Mouse (Mus musculus) hindbrain, embryonic 16.5 days (tissue): ENCODE measurements around the gene Lamp1. TPM values are rescaled to one million over a fixed set of nuclear protein-coding genes. Genes with fewer than 3 reads are reported as not detected.

Experiments
- ATAC-seq: fragments of 200-750 bp; cut with Nextera tagmentation; 2 replicates; pipeline ENCODE4 v1.8.0; 2017; ENCODE audit warnings: moderate TSS enrichment, moderate library complexity
- H3K27ac ChIP-seq: fragments of 300-500 bp; sonication (generic); 2 replicates; pipeline ENCODE4 v1.5.1; 2014; ENCODE audit warnings: low read depth, mild to moderate bottlenecking, control low read depth, low read length, moderate library complexity
- H3K27me3 ChIP-seq: fragments of 300-500 bp; sonication (generic); replicated peaks from 2 replicates; pipeline ENCODE4 v1.6.1; 2014; ENCODE audit warnings: low read length; ENCODE audit not compliant: control insufficient read depth, insufficient read depth
- H3K36me3 ChIP-seq: fragments of 300-500 bp; sonication (generic); 2 replicates; pipeline ENCODE4 v1.6.1; 2014; ENCODE audit warnings: mild to moderate bottlenecking, low read length, moderate library complexity, mixed read lengths; ENCODE audit not compliant: control insufficient read depth, insufficient read depth
- H3K4me1 ChIP-seq: fragments of 300-500 bp; sonication (generic); 2 replicates; pipeline ENCODE4 v1.6.1; 2014; ENCODE audit warnings: low read depth, low read length; ENCODE audit not compliant: control insufficient read depth, insufficient read depth
- H3K4me2 ChIP-seq: fragments of 300-500 bp; sonication (generic); 2 replicates; pipeline ENCODE4 v1.6.1; 2014; ENCODE audit warnings: mild to moderate bottlenecking, low read length, control low read depth, moderate library complexity
- H3K4me3 ChIP-seq: fragments of 300-500 bp; sonication (generic); 2 replicates; pipeline ENCODE4 v1.5.1; 2014; ENCODE audit warnings: mild to moderate bottlenecking, low read length, control low read depth, moderate library complexity
- H3K9ac ChIP-seq: fragments of 300-500 bp; sonication (generic); 2 replicates; pipeline ENCODE4 v1.6.1; 2014; ENCODE audit warnings: low read depth, mild to moderate bottlenecking, control low read depth, low read length, moderate library complexity
- H3K9me3 ChIP-seq: fragments of 300-500 bp; sonication (generic); 2 replicates; pipeline ENCODE4 v1.6.1; 2014; ENCODE audit warnings: mild to moderate bottlenecking, low read length, moderate library complexity; ENCODE audit not compliant: control insufficient read depth
- WGBS: fragments of 180-500 bp; shearing (Covaris S2); extraction: QIAGEN DNeasy Blood & Tissue Kit; methylation state at CpG from one replicate; pipeline ENCODE4 v1.1.7; 2014; 5-methylcytosine and 5-hydroxymethylcytosine counted together
- polyA plus RNA-seq: library from polyadenylated mRNA; unstranded; fragments of >200 nt; fragmentation: Nextera tagmentation; extraction: Ambion mirVana; gene quantifications from 2 replicates; pipeline ENCODE4 v1.2.1, GENCODE M21; 2015

The Lamp1 gene
- polyA plus RNA-seq, 1 experiment from 2014 or later, result 318 TPM

DNA sequence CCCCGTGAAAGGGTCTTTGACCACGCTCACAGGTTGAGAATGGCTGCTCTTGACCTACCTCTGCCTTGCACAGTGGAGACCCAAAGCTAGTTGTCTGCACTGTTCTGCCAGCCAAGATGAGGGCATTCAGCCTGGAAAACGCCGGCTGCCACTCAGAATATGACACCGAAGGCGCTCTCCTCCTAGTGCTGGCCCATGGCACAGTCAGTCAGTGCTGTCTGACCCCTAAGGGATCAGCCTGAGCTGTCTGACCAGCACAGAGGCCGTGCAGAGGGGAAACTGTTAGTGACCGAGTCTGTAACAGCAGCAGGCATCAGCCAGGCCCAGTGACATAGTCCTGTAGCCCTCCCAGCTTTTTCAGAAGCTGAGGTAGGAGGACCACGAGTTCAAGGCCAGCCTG is 28.3 kb downstream of the Lamp1 start:
- no peak for ATAC-seq
- Histone ChIP-seq H3K4me3 (no peak overlapping the region), H3K36me3 (no peaks in the 10 kb centered on the region), H3K4me2 (no peak overlapping the region), H3K9me3 (no peaks in the 10 kb centered on the region), H3K27ac (no peak overlapping the region), H3K4me1 (no peaks in the 10 kb centered on the region), H3K9ac (no peak overlapping the region), H3K27me3 (no peaks in the 10 kb centered on the region)
- 83% methylated on average over 9 of the region's 9 CpGs for WGBS

DNA sequence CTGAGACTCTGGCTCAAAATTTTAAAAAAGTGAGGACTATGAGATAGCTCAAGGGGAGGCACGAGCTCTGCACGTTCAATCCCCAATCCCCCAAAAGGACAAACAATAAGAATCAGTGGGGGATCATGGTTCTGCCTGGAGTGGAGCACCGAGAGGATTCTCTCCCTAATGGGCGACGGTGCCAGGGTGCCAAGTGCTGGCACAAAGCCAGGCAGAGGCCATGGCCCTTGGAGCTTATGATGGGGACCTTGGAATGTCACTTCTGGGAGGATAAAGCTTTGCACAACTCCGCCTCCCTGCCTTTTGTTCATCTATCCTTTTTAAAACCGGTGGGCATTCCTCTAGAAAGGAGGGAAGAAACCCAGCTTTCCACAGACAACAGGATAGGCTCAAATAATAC is 28.7 kb downstream of the Lamp1 start:
- no peaks in the 10 kb centered on the region for H3K27me3 ChIP-seq
- H3K27ac ChIP-seq, result no peak overlapping the region
- H3K36me3 ChIP-seq, result no peaks in the 10 kb centered on the region
- H3K4me2 ChIP-seq, result no peak overlapping the region
- ATAC-seq, result no peak
- no peaks in the 10 kb centered on the region for H3K9me3 ChIP-seq
- H3K4me3 ChIP-seq, result no peak overlapping the region
- WGBS, result 58% methylated on average over 7 of the region's 7 CpGs
- no peak overlapping the region for H3K9ac ChIP-seq
- H3K4me1 ChIP-seq, result no peaks in the 10 kb centered on the region

DNA sequence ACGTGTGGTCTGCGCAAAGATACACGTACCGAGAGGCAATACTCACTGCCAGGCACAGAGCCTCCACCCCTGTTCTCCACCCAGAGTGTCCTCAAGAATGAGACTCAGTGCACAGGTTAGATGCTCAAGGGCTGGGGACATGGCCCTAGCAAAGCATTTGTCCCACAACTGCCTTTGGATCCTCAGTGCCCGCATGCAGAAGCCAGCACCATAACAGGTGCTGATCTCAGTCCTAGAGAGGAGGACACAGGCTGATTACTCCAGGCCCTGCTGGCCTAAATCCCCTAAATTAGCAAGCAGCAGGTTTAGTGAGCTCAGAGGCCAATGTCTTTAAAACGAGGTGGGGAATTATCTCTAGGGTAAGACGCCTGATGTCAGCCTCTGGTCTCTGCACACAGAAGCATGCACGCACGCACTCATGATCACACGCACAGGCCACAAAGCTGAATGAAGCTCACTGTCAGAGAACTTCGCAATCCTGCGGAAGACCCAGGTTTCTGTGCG is 29.1 kb downstream of the Lamp1 start:
- WGBS, result 90% methylated on average over 13 of the region's 13 CpGs

DNA sequence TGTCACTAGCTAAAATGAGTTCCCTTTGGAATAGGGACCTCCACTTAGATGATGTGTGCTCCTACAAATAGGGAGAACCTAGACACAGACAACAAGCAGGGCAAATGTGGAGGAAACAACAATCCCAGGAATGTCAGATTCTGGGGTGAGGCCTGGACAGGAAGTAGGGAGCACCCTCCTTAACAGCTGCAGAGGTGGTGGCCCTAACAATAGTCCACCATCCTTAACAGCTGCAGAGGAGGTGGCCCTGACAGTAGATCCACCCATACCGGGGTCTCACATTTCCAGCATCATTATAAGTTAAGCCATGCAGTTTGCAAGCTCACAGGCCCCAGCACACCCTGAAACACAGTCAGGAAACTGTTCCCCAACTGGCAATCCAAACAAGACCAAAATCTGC is 29.9 kb downstream of the Lamp1 start:
- ATAC-seq, result no peak

More for the DNA sequence above, 29.1 kb downstream of the Lamp1 start:
- Histone ChIP-seq H3K9ac (no peak overlapping the region), H3K27me3 (no peaks in the 10 kb centered on the region), H3K9me3 (no peaks in the 10 kb centered on the region), H3K27ac (no peak overlapping the region), H3K36me3 (no peaks in the 10 kb centered on the region), H3K4me3 (no peak overlapping the region), H3K4me2 (no peak overlapping the region), H3K4me1 (no peaks in the 10 kb centered on the region)
- ATAC-seq, result no peak

DNA sequence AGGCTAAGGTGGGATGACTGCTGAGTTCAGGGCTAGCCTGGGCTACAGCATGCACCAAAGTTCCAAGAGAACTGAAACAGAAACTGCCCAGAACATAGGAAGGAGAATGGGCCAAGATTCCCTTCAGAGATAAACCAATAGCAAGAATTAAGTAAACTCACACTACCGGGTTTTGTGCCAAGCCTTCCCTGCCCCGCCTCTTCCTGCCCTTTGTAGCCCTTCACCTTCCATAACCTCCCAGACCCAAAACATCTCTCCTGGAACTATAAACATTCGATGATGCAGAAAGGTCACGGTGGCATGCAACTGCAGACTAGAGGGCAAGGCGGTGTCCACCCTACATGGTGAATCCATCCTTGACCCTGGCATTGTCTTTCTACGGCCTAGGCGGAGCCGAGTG is 31.3 kb downstream of the Lamp1 start:
- no peaks in the 10 kb centered on the region for H3K4me1 ChIP-seq
- no peaks in the 10 kb centered on the region for H3K27me3 ChIP-seq
- H3K9me3 ChIP-seq, result no peaks in the 10 kb centered on the region
- H3K9ac ChIP-seq, result no peak overlapping the region
- H3K27ac ChIP-seq, result no peak overlapping the region
- no peak overlapping the region for H3K4me2 ChIP-seq
- no peak overlapping the region for H3K4me3 ChIP-seq
- 88% methylated on average over 8 of the region's 8 CpGs for WGBS
- ATAC-seq, result no peak
- H3K36me3 ChIP-seq, result no peaks in the 10 kb centered on the region

More for the DNA sequence above, 29.9 kb downstream of the Lamp1 start:
- H3K9me3 ChIP-seq, result no peaks in the 10 kb centered on the region
- WGBS, result 86% methylated on average over 1 of the region's 1 CpGs
- H3K4me2 ChIP-seq, result no peak overlapping the region
- no peak overlapping the region for H3K27ac ChIP-seq
- H3K4me1 ChIP-seq, result no peaks in the 10 kb centered on the region
- no peak overlapping the region for H3K9ac ChIP-seq
- H3K27me3 ChIP-seq, result no peaks in the 10 kb centered on the region
- no peaks in the 10 kb centered on the region for H3K36me3 ChIP-seq
- no peak overlapping the region for H3K4me3 ChIP-seq

DNA sequence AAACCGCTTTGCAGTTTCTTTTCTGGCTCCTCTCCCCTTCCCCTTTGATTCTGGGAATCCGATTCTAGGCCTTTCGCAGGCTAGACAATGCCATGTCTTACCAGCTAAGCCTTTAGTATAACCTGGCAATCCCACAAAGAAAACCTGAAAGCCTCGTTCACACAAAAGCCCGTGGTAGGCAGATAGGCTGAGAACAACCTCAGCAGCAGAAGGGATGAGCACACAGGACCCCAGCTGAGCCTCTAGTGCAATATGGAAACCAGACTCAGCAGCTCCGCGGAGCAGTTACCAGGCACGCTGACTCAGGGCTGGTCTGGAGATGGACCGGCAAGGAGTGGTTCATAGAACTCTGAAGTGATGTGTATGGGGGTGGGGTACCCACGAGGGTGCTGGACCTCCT is 35.9 kb downstream of the Lamp1 start:
- Histone ChIP-seq H3K27me3 (no peaks in the 10 kb centered on the region), H3K36me3 (no peaks in the 10 kb centered on the region), H3K9ac (no peak overlapping the region; the same call in 1 of the 2 replicates), H3K27ac (peak overlapping the region; percentile 44; the same call in 1 of the 2 replicates), H3K4me3 (no peak overlapping the region), H3K4me2 (no peak overlapping the region), H3K9me3 (no peaks in the 10 kb centered on the region), H3K4me1 (peaks cover 2% of the 10 kb centered on the region; the same call in 1 of the 2 replicates)
- 0 out of 2 replicates have a peak, but pooled peaks have one; percentile 27 for ATAC-seq
- WGBS, result 33% methylated on average over 10 of the region's 10 CpGs

DNA sequence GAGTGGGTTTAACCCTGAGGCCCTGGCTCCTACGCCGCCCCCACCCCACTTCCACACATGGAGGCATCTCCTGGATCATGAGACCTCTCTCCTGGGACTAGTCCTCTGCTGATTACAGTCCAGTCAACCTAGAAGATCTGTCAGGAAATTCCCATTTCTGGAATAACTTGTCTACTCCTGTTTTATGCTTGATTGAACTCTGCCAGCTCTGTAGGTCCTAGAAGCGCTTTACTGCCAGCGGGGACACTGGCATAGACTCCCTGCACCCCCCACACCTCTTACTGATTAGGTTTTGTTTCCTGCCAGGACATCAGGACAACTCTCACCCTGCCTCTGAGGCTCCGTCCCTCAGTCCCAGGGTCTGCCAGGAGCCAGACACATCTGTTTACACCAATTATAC is 38.5 kb downstream of the Lamp1 start:
- H3K27me3 ChIP-seq, result peaks cover 7% of the 10 kb centered on the region
- 88% methylated on average over 5 of the region's 5 CpGs for WGBS
- no peak overlapping the region for H3K4me2 ChIP-seq
- no peak for ATAC-seq
- no peaks in the 10 kb centered on the region for H3K9me3 ChIP-seq
- no peak overlapping the region for H3K4me3 ChIP-seq
- no peak overlapping the region for H3K27ac ChIP-seq
- peaks cover 10% of the 10 kb centered on the region for H3K4me1 ChIP-seq
- no peaks in the 10 kb centered on the region for H3K36me3 ChIP-seq
- no peak overlapping the region for H3K9ac ChIP-seq

DNA sequence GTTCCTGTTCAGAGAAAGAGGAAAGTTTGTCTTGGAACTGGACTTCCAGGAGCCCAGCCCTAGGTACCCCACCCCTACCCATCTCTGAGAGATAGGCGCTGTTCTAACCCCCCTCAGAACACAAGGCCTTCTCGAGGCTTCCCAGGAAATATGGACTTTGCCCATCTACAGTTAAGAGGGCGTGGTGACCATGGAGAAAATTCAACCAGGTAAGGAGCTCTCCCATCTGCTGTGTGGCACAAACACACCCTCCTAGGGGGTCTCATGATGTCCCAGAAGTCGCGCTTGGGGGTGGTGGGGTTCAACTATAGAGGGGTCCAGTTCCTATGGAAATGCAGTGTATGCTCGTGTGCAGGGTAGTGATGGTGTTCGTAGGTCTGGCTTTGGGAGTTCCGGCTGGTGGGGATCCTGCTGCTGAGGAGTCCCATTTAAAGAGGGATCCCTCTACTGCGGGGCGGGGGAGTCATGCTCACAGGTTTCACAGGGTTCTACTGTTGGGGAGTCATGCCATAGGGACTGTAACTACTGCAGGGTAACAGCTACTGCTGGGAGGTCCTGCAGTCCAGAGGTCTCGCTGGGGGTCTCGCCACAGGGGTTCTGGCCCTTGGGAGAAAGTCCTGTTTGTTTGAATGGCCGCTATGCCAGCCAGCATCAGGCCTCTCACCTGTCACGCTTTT is 40.6 kb downstream of the Lamp1 start:
- no peaks in the 10 kb centered on the region for H3K36me3 ChIP-seq
- peaks cover 16% of the 10 kb centered on the region for H3K27me3 ChIP-seq
- H3K9me3 ChIP-seq, result no peaks in the 10 kb centered on the region
- ATAC-seq, result no peak
- H3K27ac ChIP-seq, result no peak overlapping the region
- peak overlapping the region; percentile 68 for H3K4me2 ChIP-seq
- H3K4me1 ChIP-seq, result peaks cover 10% of the 10 kb centered on the region
- WGBS, result 26% methylated on average over 14 of the region's 14 CpGs
- no peak overlapping the region; the same call in 1 of the 2 replicates for H3K9ac ChIP-seq
- H3K4me3 ChIP-seq, result peak overlapping the region; percentile 83

DNA sequence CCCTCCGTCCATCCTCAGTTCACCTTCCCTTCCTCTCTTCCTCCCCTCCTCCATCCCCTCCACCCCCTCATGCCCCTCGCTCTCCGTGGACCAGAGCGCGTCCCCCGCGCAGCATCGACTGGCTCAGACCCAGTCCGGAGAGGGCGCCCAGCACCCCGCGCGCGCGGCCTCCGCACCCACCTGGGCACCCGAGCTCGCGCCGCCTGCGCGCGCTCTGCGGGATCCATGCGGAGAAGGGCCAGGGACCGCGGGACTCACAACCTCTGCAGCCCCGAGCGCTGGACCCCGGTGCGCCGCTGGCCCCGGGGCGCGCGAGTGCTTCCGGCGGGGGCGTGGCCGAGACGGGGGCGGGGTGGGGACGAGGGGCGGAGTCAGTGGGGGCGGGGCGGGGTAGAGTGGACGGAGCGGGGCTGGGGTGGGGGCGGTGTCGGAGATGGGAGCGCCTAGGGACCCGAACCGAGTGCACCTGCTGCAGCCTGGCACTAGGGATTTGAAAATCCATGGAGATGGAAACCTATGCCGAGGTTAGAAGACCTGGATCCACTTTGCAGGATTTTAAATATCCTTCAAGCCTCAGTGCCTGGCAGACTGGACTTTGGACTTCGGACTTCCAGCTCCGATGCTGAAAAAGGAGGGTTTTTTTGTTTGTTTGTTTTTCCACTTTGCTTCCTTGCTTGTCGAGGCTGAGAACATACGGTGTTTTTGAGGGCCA is 41.5 kb downstream of the Lamp1 start, which contains the start of gene Grtp1:
Gene Grtp1 (minus strand): TSS at position 320 of the 712 bp plus-strand sequence.
- Histone ChIP-seq H3K4me3 (peak within 1 kb of the TSS; percentile 83), H3K9ac (peak within 1 kb of the TSS; percentile 79), H3K9me3 (no peaks in the 10 kb centered on the region), H3K36me3 (no peaks in the 10 kb centered on the region), H3K4me1 (peaks cover 10% of the 10 kb centered on the region), H3K4me2 (peak within 1 kb of the TSS; percentile 68), H3K27me3 (peaks cover 16% of the 10 kb centered on the region), H3K27ac (no peak within 1 kb of the TSS)
- WGBS, result under 1% methylated on average over 51 of the region's 58 CpGs
- ATAC-seq, result peak; percentile 74
